Mouse (Mus musculus): ENCODE measurements around the gene Timm22. TPM values are rescaled to one million over a fixed set of nuclear protein-coding genes. Genes with fewer than 3 reads are reported as not detected.
A peak's percentile ranks its signal among the peaks of the same experiment; 100 is the strongest.

The Timm22 gene
- total RNA-seq, 2 experiments from 2014 or later, result 36.3 to 37.3 TPM

DNA sequence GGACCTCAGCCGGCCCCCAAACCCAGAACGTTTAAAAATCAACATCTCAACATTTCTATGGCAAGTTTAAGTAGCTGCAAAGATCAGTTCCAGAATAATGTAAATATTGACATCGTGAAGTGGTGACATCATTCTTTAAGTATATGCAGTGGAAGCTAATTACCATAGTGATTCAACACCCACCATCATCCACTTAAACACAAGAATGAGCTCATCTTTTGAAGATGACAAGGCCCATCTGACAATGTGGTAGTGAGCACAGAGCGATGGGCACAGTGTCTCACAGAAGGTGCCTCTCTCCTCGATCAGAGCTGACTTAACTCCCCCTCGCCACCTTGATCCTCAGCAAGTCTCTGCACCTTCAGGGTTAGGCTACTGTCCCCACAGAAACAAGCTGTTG is 19.0 kb downstream of the Timm22 start:
- intact Hi-C loops (cut with DNase I), result no loop called here
- peak in 1 of 2 experiments; percentile 59 for DNase-seq (ENCODE audit: low spot score in 2 of 2)

DNA sequence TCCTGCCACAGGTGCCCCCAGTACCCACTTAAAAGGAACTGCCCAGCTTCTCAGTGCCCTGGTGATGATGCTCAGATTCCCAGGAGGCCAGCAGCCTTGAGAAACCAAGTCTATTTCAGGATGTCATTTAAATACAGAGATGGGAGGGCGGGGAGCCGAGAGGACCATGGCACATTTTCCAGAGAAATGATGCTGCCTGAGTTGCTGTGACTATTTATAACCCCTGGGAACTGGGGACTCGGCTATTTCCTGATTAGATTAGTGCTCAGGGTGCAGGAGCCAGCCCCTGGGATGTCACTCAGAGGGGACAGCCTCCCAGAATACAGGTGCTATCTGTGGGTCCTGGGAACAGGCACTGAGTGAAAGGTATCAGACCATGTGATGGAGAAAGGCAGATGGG is 21.0 kb downstream of the Timm22 start:
- intact Hi-C loops (cut with DNase I), result no loop called here
- DNase-seq (ENCODE audit: low spot score in 2 of 2), result peak in 1 of 2 experiments; percentile 75

DNA sequence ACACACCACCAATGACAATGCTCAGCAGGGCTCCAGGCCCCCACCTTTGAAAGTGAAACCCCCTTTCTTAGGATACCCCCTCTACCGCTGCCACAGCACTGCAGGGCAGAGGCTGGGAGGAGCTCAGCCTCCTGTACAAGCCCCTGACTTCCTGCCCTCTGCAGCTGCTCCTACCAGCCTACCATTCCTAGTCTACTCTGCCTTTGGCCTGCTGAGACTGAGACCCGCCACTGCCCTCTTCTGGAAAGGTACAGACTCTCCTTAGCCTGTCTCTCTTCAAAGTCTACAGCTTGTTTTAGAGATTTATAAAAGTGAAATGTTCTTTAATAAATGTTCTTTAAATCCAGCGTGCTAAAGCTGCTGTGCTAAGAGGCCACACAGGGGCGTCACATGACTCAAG is 22.3 kb downstream of the Timm22 start:
- intact Hi-C loops (cut with DNase I), result no loop called here
- DNase-seq (ENCODE audit: low spot score in 2 of 2), result no peak

DNA sequence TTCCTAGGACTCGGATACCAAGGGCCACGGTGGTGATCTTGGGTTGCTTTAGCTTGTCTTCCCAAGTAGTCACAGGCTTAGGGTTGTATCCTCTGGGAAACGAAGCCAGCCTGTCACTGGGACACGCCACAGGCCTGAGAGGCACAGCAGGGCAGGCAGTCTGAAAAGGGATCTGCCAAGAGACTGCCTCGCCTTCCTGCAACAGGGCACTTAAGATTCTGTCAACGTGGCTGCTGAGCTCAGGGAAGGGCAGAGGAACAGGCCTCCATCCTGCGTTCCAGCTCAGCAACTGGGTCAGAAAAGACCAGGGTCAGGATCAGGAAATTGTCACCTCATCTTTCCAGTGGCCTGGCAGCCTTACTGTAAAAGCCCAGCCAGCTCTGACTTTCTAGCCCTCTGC is 22.8 kb downstream of the Timm22 start:
- no peak for DNase-seq (ENCODE audit: low spot score in 2 of 2)
- intact Hi-C loops (cut with DNase I), result no loop called here

DNA sequence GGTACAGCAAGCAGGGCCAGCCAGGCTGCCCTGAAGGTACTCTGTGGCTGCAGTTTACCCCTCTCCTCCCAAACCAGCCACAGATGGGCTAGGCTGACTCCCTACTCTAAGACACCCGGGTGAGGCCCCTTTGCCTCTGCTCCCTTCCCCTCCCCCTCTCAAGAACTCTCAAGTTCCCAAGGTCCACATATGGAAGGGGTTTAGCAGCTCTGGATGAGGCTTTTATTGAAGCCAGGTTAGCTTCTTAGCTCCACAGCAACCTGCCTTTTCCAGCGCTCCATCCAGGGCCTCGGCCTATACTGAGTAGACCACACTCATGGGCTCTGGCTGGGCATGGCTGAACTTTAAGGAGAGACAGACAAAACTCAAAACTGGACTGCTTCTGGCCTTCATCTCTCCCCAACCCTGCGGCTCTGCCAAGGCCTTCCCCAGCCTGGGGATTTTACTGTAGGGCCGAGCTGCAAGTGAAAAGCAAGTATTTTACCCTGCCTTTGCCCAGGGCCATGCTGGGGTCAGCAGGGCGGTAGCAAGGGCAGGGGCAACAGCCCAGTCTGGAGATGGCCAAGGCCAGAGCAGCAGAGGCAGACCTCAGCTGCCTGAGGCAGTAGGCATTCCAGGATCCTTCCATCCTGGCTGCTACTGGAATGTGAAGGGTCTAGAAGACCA is 23.3 kb downstream of the Timm22 start:
- no peak for DNase-seq (ENCODE audit: low spot score in 2 of 2)
- intact Hi-C loops (cut with DNase I), result no loop called here

DNA sequence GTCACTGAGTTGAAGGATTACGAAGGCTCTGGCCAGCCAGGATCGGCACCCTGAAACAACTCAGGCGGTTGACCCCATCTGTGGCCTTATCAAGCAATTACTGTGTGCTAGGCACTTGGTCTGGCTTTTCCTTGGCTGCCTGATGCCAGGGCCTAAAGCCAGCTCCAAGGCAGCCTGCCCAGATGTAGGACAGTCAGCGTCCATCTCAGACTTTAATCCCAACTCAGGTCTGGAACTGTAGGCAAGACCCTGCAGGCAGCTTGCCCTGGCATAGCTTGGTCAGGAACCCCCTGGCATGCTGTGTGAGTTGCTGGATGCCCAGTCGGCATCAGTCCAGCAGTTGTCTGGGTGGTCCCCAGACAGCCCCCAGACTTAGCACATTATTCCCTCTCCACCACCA is 29.3 kb downstream of the Timm22 start:
- DNase-seq (ENCODE audit: low spot score in 2 of 2), result no peak
- intact Hi-C loops (cut with DNase I), result no loop called here

DNA sequence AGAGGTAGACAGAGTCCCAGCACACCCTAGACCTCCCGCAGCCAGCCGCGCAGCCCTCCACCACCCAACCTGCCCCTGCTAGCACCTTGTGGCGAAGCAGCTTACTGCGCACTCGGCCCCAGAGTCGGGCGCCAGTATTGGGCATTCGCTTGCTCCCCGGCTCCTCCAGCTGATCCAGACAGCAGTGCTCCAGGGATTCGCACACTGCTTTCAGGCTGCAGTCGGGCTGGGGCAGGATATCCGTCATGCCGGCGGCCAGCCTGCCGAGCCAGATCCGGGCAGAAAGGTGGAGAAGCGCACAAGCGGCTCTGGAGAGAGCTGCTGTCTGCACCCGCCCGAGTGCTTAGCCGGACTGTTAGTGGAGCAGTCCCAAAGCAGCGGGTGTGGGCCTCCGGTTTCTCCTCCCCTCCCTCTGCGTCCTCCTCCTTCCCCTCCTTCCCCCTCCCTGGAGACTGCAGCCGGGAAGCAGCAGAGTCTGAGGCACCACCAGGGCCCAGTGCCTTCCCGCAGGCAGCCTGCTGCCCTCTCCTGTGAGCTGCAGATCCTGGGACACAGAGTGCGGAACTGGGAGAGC is 30.2 kb downstream of the Timm22 start:
- intact Hi-C loops (cut with DNase I), result no loop called here
- DNase-seq (ENCODE audit: low spot score in 2 of 2), result peak in 1 of 2 experiments; percentile 70

DNA sequence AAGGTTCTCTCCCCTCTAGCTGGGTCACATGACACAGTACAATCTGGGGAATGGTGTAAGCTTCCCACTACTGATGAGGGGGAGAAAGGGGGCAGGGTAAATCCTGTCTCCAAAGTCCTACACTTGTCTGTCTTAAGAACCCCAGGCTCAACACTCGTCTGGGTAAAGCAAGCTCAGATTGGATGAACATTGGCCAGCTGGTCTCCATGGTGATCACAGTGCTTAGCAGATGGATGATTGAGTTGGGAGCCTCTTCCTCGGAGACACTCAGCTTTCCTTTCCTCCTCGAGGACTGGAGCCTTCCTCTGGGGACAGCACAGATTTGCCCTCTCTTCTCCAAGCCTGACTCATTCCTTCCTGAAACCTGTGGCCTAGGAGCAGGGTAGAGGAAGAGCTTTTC is 32.9 kb downstream of the Timm22 start:
- peak; percentile 62 to 88 for DNase-seq (ENCODE audit: low spot score in 2 of 2)
- intact Hi-C loops (cut with DNase I), result no loop called here

DNA sequence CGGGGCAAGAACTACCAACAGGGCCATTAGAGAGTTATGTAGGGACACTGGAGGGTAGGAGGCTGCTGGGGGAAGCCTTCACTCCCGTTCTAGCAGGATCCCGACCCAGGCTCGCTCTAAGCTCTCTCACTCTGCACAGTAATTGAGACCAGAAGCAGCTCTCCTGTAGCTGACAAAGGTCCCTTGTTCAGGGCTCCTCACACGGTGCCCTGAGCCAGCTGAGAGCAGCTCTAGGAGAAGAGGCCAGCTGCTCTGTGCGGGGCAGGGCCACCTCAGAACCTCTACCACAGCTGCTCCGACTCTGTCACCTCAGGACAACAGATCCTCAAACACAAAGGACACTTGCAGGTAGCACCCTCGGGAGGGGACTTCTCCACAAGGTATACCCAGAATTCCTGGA is 38.7 kb downstream of the Timm22 start:
- DNase-seq (ENCODE audit: low spot score in 2 of 2), result no peak
- intact Hi-C loops (cut with DNase I), result no loop called here

DNA sequence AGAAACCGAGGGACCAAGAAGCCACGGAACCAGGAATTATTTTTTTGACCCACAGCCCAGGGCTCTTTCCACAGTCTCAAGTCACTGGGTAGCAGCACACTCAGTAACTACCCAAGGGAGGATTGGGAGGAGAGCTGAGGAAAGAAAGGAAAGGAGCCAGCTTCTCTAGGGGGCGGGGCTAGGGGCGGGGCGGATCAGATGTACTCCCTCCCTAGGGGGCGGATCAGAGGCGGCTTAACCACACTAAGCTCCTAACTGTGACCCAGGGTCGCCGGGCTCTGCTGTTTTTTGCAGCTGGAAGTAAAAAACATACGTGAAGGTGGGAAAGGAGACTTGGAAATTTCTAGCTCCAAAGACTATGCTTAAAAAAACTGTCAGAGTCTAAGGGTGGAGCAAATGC is 39.5 kb downstream of the Timm22 start:
- intact Hi-C loops (cut with DNase I), result no loop called here
- DNase-seq (ENCODE audit: low spot score in 2 of 2), result no peak

DNA sequence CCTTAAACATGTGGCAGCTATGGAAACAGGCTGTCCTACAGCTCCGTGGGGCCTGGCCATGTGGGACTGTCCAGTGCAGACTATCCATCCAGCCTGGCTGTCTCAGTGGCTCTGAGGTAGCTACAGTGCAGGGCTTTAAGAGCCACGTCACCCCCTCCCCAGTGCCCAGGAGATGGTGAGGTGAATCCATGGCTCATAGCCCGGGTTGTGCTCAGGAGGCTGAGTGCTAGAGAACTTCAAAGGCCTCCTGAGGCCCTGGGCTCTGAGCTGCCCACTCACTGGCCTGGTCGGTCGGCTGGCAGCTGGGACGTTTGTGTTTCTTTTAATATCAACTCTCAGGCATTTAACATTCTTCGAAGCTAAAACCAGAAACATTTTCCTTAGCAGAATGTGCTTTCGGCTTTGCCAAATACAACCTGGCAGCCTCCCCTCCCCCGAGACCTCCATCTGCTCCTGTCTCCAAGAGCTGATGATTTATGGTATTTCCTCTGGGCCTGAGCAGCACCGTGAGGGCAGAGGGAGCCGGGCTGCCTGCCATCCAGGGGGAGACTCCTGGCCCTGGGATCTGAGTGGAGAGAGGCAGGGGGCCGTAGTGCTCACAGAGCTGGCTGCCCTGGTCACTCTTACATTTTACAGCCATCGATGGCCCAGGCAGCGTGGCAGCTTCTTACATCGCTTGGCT is 42.9 kb downstream of the Timm22 start:
- DNase-seq (ENCODE audit: low spot score in 2 of 2), result peak; percentile 77 to 91
- intact Hi-C loops (cut with DNase I), result loop anchor here (10.0 kb wide), 1 partner anchor 125 kb away; no protein-coding TSS in a partner anchor

DNA sequence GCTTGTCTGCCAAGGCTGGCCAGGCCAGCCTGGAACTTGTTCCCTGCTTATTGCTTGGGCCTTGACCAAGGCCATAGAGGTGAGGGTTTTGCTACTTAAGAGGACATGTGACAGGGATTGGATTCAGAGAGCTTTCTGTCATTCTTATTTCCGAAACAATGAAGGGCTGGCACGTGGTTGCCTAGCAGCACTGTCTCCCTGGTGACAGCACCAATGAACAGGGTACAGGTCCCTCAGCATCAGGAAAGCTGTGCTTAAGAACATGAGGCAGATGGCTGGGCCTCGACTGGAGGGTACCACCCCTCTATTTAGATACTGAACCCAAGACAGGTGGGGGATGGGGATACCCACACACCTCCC is 43.4 kb downstream of the Timm22 start:
- intact Hi-C loops (cut with DNase I), result loop anchor here (10.0 kb wide), 1 partner anchor 125 kb away; no protein-coding TSS in a partner anchor
- DNase-seq (ENCODE audit: low spot score in 2 of 2), result peak; percentile 59 to 71

DNA sequence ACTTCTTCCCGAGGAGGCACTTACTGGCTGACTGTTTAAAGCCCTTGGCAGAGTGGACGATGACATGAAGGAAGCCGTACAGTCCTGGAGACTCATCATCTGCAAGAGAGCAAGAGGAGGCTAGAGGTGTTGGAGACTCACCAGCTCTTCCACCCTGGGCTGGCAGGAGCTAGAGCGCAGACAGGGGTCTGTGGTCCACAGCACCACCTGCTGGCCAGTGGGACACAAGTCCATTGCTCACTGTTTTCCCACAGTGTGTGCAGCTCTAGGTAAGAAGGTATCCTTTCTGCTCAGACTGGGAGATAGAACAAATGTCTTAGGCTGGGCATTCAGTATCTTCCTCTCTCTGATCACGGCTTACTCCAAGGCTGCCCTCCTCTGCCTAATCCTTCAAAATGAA is 47.7 kb downstream of the Timm22 start:
- intact Hi-C loops (cut with DNase I), result loop anchor here (2.0 to 10.0 kb wide), 2 partner anchors 38 to 120 kb away; no protein-coding TSS in a partner anchor
- peak; percentile 66 to 72 for DNase-seq (ENCODE audit: low spot score in 2 of 2)

DNA sequence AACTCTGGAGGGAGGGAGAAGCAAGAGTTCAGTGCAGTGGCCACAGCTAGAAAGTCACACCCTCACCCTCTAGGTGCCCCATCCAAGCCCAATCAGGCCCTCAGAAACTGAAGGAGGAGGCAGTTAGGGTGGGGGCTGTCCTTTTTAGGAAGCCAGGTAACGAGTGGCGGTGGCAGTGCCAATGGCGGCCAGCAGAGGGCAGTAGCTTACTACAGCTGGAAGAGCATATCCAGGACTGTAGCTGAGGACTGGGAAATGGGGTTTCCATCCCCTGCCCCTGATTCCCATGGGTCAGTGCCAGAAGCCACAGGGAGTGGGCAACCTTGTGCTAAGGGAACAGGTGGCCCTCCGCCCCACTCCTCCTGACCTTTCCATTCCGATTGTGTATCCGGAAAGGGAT is 49.5 kb downstream of the Timm22 start:
- intact Hi-C loops (cut with DNase I), result loop anchor here (2.0 to 10.0 kb wide), 3 partner anchors 36 to 191 kb away; no protein-coding TSS in a partner anchor
- DNase-seq (ENCODE audit: low spot score in 2 of 2), result peak; percentile 81 to 85

DNA sequence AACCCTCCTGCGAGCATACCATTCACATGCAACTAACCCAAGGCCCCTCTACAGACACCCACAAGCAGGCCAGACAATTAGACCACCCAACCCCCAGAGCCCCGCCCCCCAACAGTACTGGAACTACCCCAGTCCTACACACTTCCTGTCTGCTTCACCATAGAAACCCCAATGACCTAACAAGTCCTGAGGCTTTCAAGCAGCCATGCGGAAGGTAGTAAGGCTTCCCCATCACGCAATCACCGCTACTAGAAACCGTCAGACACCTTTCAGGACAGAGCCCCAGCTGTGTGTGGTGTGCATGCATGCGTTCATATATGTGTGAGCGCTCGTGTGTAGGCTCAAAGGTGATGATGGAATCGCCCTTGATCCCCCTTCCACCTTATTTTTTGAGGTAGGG is 50.1 kb downstream of the Timm22 start:
- no peak for DNase-seq (ENCODE audit: low spot score in 2 of 2)
- intact Hi-C loops (cut with DNase I), result loop anchor here (2.0 to 10.0 kb wide), 3 partner anchors 35 to 190 kb away; no protein-coding TSS in a partner anchor

DNA sequence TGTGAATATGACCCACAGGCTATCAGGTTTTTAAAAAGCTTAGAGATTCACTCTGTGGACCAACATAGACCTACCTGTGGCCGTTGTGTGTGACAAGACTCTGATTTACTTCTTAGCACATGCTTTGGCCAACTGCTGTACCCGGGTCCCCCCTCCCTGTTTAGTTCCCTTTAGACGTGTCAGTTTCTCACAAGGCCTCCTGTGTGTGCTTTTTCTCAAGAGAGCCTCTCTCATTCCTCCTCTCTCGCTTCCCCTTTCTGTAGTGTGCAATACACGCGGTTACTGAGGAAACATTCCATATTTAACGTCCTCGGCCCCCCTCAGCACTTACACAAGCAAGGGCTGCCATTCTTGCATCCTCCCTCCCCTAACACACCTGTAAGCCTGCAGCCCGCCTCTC is 52.0 kb downstream of the Timm22 start:
- intact Hi-C loops (cut with DNase I), result loop anchor here (5.0 to 10.0 kb wide), 2 partner anchors 34 to 116 kb away; no protein-coding TSS in a partner anchor
- DNase-seq (ENCODE audit: low spot score in 2 of 2), result no peak

DNA sequence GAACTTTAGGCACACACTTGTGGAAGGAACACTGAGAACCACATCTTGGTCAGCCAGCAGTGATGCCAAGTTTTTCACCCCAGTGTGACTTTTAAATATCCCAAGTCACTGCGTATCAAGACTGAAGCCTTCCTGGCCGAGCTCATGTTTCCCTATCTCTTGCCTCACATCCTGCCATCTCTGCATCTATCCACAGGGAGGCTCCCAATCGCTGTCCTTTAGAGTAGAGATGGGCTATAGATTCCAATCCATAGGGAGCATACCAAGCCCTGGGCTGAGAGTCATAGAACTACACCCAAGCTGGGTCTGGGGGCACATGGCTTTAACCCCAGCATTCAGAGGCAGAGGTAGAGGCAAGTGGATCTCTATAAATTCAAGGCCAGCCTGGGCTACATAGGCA is 52.7 kb downstream of the Timm22 start:
- no peak for DNase-seq (ENCODE audit: low spot score in 2 of 2)
- intact Hi-C loops (cut with DNase I), result loop anchor here (5.0 to 10.0 kb wide), 2 partner anchors 33 to 115 kb away; no protein-coding TSS in a partner anchor

DNA sequence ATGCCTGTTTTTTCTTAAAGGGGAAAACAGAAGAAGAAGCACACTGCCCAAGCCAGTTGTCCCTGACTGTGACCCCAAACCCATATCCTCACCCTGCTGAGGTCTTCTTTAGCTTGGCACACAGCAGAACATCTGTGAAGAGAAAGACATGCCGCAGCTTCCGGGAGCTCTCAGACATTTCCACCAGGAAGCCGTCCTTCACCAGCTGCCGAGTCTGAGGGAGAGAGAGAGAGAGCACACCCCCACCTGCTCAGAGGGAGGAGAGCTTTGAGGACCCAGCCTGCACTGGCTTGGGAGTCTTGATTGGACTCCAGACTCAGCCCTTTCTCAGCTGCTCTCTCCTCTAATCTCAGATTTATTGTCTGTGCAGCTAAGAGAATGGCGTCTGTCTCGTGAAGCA is 54.4 kb downstream of the Timm22 start:
- intact Hi-C loops (cut with DNase I), result no loop called here
- no peak for DNase-seq (ENCODE audit: low spot score in 2 of 2)

DNA sequence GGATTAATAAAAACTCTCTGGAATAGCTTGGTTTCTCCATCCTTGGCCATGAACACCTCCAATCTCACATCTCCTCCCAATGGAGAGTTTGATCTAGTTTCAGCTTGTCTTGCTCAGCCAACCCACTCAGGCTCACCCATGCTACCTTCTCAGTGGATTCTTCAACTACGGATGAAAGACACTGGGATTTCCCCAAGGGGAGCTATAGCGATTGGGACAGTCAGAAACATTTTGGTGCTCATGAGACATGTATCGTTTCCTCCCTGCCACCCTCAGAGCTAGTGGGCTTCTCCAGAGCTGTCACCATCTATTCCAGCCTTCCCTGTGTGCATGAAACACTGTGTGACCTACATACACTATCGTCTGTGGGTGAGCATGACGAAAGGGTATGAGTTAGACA is 54.9 kb downstream of the Timm22 start:
- intact Hi-C loops (cut with DNase I), result no loop called here
- peak in 1 of 2 experiments; percentile 37 for DNase-seq (ENCODE audit: low spot score in 2 of 2)

DNA sequence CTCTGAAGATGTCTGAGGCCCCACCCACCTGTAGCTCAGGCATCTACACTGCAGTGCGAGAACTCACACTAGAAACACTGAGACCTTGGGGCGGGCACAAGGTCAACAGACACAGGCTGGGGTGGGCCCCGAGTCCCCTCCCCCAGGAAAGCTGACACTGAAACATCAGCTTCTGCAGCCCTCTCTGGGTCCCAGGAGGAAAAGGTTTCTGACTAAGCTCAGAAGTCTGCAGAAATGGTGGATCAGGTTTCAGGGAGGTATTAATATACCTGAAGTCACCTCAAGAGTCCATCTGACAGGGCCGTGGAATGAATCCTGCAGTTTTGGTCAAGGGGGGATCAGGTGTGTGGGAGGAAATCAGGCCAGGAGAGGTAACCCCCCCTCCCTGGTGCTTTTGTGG is 59.1 kb downstream of the Timm22 start:
- intact Hi-C loops (cut with DNase I), result no loop called here
- no peak for DNase-seq (ENCODE audit: low spot score in 2 of 2)

Data from left cerebral cortex, postnatal 25 days (tissue).